Mouse (Mus musculus): ENCODE results near the gene Gys1. TPM values are rescaled to one million over a fixed set of nuclear protein-coding genes. Genes with fewer than 3 reads are reported as not detected.
"Not testable (repeated sequence)": the region's sequence is repeated elsewhere in the genome, so short reads cannot be mapped to it uniquely, and the experiment has no call there.

Gene Gys1
- polyA plus RNA-seq, 1 experiment, result 24.8 TPM

DNA sequence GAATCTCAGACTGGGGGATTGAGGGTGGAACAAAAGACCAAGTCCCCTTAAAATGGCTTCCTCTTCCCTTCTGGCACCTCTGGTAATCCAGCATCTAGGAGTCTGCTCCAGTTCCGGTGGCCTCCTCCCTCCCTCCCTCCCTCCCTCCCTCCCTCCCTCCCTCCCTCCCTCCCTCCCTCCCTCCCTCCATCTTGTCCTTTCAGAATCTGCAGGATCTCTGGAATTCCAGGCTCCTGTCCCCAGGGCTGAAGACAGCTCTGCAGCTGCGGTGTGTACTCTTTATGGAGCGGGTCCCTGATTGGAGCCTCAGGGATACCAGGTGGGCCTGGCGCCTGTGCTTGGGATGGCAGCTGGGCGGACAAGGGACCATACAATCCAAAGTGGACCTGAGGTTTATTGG is 26.7 kb downstream of the Gys1 start:
- Histone ChIP-seq H3K4me1 (ENCODE audit: control insufficient read depth, insufficient read depth, low read length) (peaks cover 11% of the 10 kb centered on the region), H3K27ac (ENCODE audit: insufficient read depth, low read length) (peak overlapping the region; percentile 89; the same call in 1 of the 2 replicates), H3K27me3 (ENCODE audit: control insufficient read depth, insufficient read depth, low read length) (no peaks in the 10 kb centered on the region), H3K4me3 (replicated peaks; ENCODE audit: insufficient read depth, low read depth, low read length) (no peak overlapping the region)
- 0 out of 2 replicates have a peak, but pooled peaks have one; percentile 10 for TF ChIP-seq POLR2A (IDR thresholded peaks at IDR 0.05; ENCODE audit: borderline replicate concordance, insufficient read depth, low read length)
- TF ChIP-seq CTCF (IDR thresholded peaks at IDR 0.05; ENCODE audit: borderline replicate concordance, insufficient read depth, low read depth, low read length), result no peak
- 61% methylated on average over 5 of the region's 5 CpGs for WGBS
- no peak for DNase-seq

DNA sequence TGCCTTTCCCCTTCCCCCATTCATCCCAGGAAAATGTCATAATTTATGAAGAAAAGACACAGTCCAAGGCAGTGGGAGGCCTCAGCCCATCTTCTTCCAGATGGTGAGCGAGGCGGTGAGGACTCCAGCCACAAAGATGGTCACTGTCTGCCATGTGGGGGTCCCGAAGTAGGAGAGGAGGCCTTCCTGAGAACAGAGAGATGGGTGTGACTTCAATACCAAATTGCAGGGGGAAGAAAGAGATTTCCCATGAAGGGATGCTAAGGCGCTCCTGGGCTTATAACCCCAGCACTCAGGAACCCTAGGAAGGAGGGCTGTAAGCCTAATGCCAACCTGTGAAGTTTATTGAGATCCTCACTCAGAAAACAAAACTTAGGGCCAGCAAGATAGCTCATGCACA is 27.1 kb downstream of the Gys1 start:
- 66% methylated on average over 4 of the region's 4 CpGs for WGBS
- Histone ChIP-seq H3K27ac (ENCODE audit: insufficient read depth, low read length) (no peak overlapping the region), H3K27me3 (ENCODE audit: control insufficient read depth, insufficient read depth, low read length) (no peaks in the 10 kb centered on the region), H3K4me1 (ENCODE audit: control insufficient read depth, insufficient read depth, low read length) (peaks cover 11% of the 10 kb centered on the region), H3K4me3 (replicated peaks; ENCODE audit: insufficient read depth, low read depth, low read length) (no peak overlapping the region)
- TF ChIP-seq CTCF (IDR thresholded peaks at IDR 0.05; ENCODE audit: borderline replicate concordance, insufficient read depth, low read depth, low read length) (no peak), POLR2A (IDR thresholded peaks at IDR 0.05; ENCODE audit: borderline replicate concordance, insufficient read depth, low read length) (no peak)
- no peak for DNase-seq

DNA sequence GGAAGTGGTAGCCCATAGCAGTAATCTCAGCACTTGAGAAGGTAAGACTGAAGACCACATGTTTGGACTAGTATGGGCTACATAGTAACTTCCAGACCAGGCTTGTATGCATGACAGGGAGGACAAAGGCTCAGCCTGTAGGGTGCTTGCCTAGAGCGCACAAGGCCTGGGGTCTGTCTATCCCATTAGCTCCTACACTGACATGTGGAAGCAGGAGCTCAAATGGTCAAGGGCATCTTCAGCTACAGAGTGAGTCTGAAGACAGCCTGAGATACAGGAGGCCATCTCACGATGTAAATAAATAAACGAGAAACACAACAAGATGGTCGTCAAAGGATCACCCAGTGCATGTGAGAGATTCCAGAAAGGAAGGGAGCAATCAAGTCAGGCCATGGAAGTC is 27.7 kb downstream of the Gys1 start:
- no peak overlapping the region for H3K4me3 ChIP-seq (replicated peaks; ENCODE audit: insufficient read depth, low read depth, low read length)
- 83% methylated on average over 4 of the region's 4 CpGs for WGBS
- H3K27me3 ChIP-seq (ENCODE audit: control insufficient read depth, insufficient read depth, low read length), result no peaks in the 10 kb centered on the region
- TF ChIP-seq CTCF (IDR thresholded peaks at IDR 0.05; ENCODE audit: borderline replicate concordance, insufficient read depth, low read depth, low read length), result no peak
- TF ChIP-seq POLR2A (IDR thresholded peaks at IDR 0.05; ENCODE audit: borderline replicate concordance, insufficient read depth, low read length), result no peak
- H3K4me1 ChIP-seq (ENCODE audit: control insufficient read depth, insufficient read depth, low read length), result peaks cover 7% of the 10 kb centered on the region
- DNase-seq, result no peak
- no peak overlapping the region for H3K27ac ChIP-seq (ENCODE audit: insufficient read depth, low read length)

DNA sequence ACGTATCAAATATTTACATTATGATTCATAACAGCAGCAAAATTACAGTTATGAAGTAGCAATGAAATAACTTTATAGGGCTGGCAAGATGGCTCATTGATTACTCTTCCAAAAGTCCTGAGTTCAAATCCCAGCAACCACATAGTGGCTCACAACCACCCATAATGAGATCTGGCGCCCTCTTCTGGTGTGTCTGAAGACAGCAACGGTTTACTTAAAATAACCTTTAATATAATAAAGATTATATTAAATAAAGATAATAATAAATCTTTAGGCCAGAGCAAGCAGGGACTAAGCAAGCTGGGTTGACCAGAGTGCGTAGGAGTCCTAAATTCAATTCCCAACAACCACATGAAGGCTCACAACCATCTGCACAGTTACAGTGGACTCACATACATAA is 28.2 kb downstream of the Gys1 start:
- WGBS, result 76% methylated on average over 4 of the region's 4 CpGs
- not testable (repeated sequence) for H3K27ac ChIP-seq (ENCODE audit: insufficient read depth, low read length); H3K4me1 ChIP-seq (ENCODE audit: control insufficient read depth, insufficient read depth, low read length); H3K4me3 ChIP-seq (replicated peaks; ENCODE audit: insufficient read depth, low read depth, low read length); H3K27me3 ChIP-seq (ENCODE audit: control insufficient read depth, insufficient read depth, low read length); DNase-seq

DNA sequence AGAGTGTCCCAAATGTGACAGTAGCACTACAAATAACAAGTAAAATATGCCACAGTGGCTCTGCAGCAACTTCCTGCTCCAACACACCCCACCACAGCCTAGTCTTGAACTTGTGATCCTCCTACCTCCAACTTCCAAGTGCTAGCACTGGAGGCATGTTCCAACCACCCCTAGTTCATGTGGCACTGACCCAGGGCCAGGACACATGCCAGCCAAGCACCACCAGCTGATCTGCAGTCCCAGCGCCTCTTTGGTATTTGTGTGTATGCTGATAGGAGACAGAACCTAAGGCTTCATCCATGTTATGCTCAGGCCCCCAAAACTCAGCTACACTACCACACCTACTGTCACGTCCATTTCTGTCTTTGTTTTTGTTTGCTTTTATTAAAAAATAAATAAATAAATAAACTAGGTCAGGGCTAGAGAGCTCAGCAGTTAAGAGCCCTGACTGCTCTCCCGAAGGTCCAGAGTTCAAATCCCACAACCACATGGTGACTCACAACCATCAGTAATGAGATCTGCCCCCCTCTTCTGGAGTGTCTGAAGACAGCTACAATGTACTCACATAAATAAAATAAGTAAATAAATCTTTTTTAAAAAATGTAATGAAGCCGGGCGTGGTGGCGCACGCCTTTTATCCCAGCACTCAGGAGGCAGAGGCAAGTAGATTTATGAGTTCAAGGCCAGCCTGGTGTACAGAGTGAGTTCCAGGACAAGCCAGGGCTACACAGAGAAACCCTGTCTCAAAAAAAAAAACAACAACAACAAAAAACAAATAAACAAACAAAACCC is 29.5 kb downstream of the Gys1 start:
- Histone ChIP-seq H3K27ac (ENCODE audit: insufficient read depth, low read length) (no peak overlapping the region), H3K27me3 (ENCODE audit: control insufficient read depth, insufficient read depth, low read length) (no peaks in the 10 kb centered on the region), H3K4me3 (replicated peaks; ENCODE audit: insufficient read depth, low read depth, low read length) (no peak overlapping the region), H3K4me1 (ENCODE audit: control insufficient read depth, insufficient read depth, low read length) (peaks cover 4% of the 10 kb centered on the region; the same call in 1 of the 2 replicates)
- DNase-seq, result peak in 1 of 2 experiments; percentile 40
- TF ChIP-seq CTCF (IDR thresholded peaks at IDR 0.05; ENCODE audit: borderline replicate concordance, insufficient read depth, low read depth, low read length), result no peak
- TF ChIP-seq POLR2A (IDR thresholded peaks at IDR 0.05; ENCODE audit: borderline replicate concordance, insufficient read depth, low read length), result no peak
- WGBS, result 86% methylated on average over 7 of the region's 7 CpGs

DNA sequence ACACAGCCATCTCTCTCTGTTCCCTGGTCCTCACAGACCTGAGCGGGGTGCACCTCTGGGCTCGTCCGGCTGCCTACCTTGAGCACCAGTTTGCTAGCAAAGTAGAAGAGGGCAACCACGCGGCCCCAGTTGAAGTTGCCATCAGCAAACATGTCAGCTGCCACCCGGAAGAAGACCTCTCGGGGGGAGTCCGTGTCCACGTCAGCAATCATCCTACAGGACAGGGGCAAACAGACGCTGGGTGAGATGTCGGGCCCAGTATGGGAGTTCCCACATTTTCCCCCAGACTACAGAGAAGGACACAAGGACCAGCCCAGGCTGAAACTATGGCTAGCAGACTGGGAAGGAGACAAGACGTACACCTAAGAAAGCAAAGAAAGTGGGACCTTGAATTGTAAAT is 30.5 kb downstream of the Gys1 start:
- Histone ChIP-seq H3K27ac (ENCODE audit: insufficient read depth, low read length) (no peak overlapping the region), H3K27me3 (ENCODE audit: control insufficient read depth, insufficient read depth, low read length) (no peaks in the 10 kb centered on the region), H3K4me3 (replicated peaks; ENCODE audit: insufficient read depth, low read depth, low read length) (no peak overlapping the region), H3K4me1 (ENCODE audit: control insufficient read depth, insufficient read depth, low read length) (peaks cover 4% of the 10 kb centered on the region; the same call in 1 of the 2 replicates)
- WGBS, result 90% methylated on average over 12 of the region's 12 CpGs
- TF ChIP-seq POLR2A (IDR thresholded peaks at IDR 0.05; ENCODE audit: borderline replicate concordance, insufficient read depth, low read length) (no peak), CTCF (IDR thresholded peaks at IDR 0.05; ENCODE audit: borderline replicate concordance, insufficient read depth, low read depth, low read length) (no peak)
- DNase-seq, result no peak

DNA sequence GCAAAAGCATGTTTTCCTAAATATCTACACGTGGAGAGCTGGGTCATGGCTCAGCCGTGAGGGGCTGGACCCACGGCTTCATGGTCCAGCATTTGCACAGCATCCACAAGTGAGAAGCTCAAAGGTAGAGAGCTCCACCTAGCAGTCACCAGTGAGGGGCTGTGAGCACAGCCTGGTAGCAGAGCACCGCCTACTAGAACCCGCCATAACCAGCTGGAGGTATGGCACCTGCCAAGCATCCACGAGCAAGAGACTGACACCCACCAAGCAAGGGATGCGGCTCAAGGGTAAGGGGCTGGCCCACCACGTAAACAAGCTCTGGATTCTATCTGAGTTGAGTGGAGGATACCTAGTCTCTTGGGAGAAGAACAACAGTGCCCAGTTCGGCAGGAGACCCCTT is 30.9 kb downstream of the Gys1 start:
- DNase-seq, result peak in 1 of 2 experiments; percentile 37
- Histone ChIP-seq H3K27me3 (ENCODE audit: control insufficient read depth, insufficient read depth, low read length) (no peaks in the 10 kb centered on the region), H3K27ac (ENCODE audit: insufficient read depth, low read length) (no peak overlapping the region), H3K4me1 (ENCODE audit: control insufficient read depth, insufficient read depth, low read length) (no peaks in the 10 kb centered on the region; the same call in 1 of the 2 replicates), H3K4me3 (replicated peaks; ENCODE audit: insufficient read depth, low read depth, low read length) (peak overlapping the region; percentile 71)
- TF ChIP-seq POLR2A (IDR thresholded peaks at IDR 0.05; ENCODE audit: borderline replicate concordance, insufficient read depth, low read length), result no peak
- TF ChIP-seq CTCF (IDR thresholded peaks at IDR 0.05; ENCODE audit: borderline replicate concordance, insufficient read depth, low read depth, low read length), result no peak
- WGBS, result 33% methylated on average over 9 of the region's 9 CpGs
